Mouse (Mus musculus) neural tube, embryonic 10.5 days (tissue): ENCODE measurements around the gene Gm42906.

Experiments used
- DNase-seq: peaks from one replicate; pipeline ENCODE4 v3.0.0-alpha.2; 2017; ENCODE audit warnings: low spot score; ENCODE audit errors: extremely low spot score

Gm42906 gene

DNA sequence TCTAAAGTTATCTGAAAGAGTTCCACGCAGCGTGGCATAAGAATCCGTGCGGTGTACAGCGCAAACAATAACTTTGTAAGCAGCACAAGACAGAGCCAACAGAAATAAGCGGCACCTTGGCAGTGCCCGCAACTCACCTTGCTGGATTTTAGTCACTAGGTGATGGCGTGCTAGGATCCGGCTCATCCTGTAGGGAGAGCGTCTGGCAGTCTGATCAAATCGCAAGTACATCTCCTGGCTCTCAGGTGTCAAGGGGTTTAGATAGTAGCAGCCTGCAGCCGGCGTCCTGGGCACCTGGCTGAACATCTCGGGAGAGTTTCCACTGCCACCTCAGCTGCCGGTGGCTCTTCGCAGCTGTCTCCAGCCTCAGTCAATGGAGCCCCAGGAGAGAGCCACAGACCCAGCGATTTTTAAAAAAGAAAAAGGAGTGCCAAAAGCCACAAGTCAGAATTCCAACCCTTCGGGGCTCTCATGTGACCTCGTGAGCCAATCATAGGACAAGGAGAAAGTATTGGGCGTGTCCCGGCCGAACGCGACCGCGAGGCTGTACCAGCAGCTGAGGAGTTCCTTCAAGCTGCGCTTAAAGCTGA, 238.1 kb downstream of the Gm42906 start:
- peak; percentile 74 for DNase-seq

DNA sequence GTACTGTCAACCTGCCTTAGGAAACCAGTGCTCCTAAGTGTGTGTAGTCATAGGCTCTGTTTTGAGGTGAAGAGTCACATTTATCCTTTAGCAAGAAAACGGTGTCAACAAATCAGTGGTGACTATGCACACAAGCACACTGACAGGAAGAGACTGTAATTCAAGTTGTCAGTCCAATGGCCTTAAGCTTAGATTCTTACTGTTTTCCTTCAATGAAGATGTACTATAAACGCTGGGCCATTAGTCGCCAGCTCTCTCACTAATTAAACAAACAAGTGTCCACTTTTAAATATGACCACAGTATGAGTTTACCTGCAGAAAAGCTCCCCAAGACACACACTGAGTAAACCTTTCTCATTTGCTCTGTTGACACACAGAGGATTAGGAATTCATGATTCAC, 238.6 kb downstream of the Gm42906 start:
- no peak for DNase-seq

DNA sequence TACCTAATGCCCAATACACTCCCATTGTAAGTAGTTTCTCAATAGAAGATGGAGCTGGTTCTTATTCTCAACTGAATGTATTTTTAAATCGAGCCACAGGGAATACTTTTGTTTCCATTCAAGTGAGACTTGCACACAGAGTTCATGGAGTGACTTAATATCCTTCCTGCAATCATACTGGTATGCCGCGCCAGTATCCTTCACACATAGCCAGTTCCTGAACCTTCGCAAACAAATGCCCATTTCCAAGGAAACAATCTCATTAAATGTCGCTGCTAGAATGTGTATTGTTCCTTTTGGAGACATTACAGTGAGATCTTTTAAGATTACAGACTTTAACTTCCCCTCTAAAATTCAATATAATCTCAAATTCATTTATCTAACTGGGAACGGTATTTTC, 239.3 kb downstream of the Gm42906 start:
- DNase-seq: no peak

DNA sequence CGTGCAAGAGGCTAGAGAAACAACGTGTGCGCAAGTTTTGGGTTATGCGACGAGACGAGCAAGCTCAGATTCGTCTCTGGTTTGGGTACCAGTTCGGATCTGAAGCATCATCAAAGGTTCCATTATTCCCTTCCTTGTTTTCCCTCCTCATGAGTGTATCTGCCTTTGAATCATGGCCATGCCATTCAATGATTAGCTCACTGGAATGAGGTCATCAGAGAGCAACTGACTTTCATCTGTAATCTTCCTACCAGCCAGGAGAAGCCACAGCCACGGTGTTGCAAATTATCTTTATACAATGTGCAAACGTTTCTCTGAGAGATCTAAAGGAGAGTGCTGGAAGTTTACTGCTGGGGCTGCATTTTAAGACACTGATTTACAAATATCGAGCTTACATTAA, 240.6 kb downstream of the Gm42906 start:
- DNase-seq: no peak

DNA sequence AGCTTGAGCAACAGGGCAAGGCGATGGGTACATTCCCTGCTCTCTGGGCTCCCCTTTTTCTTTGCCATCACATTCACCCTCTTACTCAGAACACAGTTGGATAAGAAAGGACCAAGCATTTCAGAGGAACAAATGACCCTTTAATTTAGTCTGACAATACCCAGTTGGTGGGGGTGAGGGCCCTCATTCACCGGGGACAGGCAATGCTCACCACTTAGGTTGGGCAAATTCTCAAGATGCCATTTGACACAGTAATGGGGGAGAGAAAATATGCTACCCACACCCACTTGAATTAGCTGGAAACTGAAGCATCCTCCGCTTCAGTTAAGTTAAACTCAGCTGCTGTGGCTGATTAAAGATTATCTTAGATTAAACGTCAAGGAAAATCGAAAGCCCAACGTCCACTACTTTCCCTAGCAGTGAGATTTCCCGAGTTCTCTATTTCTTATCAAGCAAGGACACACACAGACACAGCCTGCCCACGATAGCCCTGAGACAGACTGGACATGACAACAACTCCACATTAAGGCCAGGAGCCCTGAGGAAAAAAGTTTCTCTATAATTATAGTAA, 242.6 kb downstream of the Gm42906 start:
- DNase-seq: no peak

DNA sequence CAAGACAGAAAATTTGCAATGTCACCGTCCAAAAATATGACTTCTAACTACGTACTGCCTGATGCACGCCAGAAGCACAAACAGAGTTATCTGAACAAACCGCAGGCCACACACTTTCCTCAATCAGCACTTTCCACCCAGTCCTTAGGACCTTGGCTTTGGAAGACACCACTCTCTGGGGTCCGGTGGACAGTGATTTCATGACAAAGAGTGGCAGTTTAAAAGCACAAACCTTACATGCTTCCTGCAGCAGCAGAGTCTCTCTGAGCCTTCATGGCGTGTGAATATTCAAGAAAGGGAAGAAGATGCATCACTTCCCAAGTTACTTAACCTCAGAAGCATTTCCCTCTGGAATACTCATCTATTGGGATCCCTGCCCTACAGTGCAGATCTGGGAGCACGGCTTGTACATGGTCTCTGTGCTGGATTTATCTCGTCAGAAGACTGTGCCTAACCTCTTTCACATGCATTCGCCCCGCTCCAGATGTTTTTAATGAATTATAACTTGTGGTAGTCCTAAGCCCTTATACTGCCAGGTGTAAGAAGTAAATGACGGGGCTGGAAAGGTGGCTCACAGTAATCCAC, 244.2 kb downstream of the Gm42906 start:
- no peak for DNase-seq

DNA sequence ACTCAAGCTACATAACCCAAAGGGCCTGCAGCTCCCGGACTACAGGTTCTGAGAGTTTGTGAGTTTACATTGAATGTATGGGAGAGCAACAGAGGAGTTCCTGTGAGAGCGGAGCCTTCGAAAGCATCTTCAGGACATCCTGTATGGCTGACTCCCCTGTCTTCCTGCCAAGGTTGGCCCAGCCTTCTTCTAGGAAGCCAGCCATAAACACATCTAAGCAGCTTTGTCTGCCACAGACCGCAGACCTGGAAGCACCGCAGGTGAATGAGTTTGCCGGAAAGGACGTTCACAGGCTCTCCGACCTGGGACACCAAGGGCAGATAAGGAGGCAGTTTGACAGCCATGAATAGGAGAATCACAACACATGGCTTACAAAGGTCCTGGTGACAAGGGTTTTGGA, 246.7 kb downstream of the Gm42906 start:
- no peak for DNase-seq

DNA sequence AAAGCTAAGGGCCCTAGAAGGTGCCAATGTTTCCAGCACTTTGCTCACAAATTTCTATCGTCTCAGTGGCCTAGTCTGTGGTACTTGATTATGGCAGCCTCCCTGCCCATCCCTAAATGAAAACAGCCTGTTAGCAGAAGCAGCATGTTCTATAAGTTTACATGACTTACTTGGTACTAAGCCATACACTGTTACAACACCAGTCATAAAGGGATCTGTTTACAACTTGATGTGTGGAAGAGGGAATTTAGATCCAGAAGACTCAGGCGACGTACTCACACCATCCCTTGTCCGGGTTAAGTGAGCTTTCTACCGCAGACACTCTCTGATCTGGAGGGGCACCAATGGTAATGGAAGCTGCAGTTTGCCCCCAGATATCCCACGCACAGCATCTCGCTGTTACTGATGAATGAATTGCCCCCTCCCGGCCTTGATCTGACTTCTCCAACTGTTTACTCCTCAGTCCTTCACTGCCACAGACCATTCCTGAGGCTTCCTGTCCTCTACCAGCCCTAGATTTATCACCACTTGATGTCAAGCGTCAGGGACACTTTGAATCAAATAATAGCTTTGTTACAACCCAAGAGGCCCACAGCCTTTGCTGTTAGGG, 247.7 kb downstream of the Gm42906 start:
- no peak for DNase-seq

DNA sequence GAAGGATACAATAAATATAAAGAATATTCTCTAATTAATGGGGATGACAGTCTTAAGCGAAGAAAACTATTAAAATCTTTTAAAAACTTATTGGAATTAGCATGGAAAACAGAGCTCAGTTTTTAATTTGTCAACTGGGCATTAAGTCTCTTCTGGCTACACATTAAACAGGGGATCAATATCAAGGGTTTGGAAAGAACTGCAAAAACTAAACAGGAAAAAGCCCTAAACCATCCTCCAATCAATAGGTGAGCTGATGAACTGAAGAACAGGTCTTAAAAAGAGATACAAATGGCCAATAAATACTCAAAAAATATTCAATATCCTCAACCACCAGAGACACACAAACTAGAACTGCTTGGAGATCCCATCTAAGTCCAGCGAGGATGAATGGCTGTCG, 250.8 kb downstream of the Gm42906 start:
- no peak for DNase-seq

DNA sequence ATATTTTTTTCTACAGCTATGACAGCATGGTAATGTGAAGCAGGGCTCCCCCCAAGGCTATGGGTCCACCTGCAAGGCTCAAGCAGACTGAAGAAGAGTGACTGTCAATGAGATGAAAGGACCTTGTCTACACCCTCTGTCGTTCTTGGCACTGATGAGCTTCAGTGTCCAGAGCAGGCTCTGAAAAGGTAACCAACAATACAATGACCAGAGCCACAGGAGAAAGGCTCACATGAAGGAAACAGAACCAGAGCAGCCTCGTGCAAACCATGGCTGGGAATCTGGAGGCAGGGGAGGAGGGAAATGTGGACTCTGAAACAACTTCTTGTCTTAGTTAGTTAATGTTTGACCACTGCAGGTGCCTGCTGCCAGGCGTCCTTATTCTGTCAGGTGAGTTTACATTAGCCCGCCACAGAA, 252.1 kb downstream of the Gm42906 start:
- DNase-seq: no peak

DNA sequence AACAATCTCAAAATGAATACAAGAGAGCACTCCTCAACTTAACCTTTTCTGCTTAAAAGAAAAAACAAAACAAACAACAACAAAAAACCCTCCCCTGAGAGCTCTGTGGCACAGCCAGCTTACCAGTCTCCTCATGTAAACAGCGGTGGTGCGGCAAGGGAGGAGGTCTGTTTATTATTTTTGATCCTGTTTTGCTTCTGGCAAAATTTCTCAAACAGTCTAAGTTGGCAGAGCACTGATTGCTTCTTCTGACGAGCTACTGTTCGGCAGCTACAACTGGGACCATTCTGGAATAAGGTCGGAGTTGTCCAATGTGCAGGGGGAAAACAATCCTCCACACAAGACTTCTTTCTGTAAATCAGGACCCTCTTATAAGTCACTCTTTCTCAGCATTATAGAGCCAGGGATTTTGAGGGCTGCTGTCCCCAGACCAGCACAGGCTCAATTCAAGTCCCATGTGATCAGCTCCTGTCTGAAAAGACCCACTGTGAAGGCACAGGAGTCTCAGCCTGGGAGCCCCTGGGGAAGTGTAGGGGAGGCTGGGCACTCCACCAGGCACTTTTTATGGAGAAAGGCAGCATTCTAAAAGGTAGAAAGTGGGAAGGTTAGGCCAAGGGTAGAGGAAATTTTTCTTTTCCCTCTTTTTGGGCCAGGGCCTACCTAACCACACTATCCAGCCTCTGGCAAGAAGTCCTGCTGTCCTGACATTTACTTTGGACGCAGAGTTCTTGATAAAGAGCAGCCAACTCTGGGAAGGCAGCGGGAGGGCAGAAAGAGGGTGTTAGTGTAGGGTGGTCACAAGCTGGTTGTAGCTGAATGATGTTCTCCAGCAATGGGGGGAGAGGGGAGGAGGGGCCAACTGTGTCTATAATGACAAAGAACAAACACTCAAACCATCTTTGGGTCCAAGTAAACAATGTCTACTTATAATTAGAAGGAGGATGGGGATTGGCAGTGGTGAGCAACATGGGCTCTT, 253.2 kb downstream of the Gm42906 start:
- no peak for DNase-seq

DNA sequence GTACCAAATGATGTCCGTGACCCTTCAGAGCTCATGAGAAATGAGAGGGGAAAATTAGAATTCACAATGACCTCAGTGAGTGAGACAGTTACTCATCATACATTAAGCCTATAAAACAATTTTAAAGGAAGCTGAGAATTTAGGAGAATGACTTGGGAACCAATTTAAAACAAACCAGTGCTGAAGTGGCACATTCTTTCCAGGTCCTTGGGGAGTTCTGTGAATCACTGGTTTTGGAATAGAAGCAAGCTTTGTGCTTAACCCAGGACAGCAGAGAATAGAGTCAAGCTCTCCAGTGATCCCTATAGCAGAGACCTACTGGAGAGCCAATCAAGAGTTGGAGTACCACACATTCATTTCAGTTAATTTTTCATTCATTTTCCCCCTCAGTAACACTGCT, 254.2 kb downstream of the Gm42906 start:
- no peak for DNase-seq

DNA sequence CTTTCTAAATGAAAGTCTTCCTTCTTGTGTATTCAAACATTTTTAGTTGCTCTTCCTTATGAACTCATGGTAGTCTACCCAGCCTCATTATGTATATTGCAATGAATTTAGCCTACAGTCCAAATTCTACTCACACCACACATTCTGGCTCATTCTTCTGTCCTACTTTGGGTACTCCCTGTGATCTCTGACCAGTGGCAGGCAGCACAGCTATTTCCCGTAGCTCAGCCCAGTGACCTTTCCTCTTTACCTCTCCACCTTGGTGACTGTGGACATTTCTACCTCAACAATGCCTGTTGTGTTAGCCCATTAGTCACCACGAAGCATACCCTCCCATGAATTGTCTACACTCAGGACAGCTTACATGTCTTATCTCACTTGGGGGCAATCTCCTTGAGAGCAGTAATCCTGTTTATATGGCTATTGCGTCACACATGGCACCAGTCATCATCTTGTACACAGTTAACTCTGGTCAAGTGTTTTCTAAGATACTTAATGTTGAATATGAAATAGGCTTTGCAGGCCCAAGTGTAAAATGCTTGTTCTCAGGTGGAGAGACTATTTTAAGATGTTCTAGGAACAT, 257.7 kb downstream of the Gm42906 start:
- DNase-seq: no peak

DNA sequence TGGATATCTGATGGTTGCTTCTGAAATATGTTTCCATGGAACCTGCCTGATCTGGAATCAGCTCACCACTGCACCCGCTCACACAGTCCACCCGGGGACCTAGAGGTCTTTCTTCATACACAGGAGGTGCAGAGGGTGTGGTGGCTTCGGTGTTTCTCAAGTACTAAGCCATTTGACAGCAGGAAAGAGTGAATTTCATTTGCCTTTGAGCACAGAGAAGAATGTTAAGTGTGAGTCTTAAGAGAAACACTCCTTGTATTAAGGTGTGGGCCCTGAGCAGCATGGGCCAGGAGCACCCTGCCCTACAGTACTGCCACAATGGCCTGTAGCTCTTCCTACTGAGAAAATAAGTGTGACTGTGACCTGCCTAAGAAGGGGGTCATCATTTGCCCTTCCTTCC, 259.8 kb downstream of the Gm42906 start:
- DNase-seq: no peak

DNA sequence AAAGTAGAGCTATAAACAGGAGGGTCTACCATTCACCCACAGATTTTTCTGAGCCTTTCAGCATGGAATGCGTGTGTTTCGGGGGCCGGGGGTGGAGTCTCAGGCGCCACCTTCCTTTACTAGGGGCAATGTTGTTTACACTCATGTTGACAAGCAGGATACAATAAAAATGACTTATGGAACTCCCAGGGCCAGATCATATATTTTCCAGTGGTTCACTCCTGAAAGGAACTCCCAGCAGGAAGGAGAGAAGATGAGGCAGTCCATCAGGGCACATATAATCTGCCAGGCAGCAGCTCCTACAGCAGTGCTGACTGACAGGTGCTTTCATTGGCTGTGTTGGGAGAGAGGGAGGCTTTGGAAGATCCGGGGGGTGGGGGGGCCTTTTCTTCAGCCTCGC, 260.3 kb downstream of the Gm42906 start:
- DNase-seq: no peak

DNA sequence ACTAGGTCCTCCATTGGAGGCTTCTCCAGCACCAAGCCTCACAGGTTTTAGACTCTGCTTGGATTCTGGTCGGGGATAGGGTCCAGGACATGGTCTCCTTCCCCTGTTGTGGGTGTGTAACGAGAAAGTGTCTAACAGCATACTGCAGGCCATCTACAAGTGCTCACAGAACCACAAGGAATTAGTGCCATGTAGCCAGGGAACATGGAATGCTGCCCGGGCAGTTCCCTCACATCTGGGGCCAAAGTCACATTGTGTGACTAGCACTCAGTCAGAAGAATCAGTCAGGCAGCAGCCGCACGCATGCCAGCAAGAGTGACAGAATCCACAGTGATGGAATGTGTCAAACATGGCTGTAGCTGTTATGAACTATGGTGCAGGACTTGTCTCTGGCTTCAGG, 261.7 kb downstream of the Gm42906 start:
- no peak for DNase-seq

DNA sequence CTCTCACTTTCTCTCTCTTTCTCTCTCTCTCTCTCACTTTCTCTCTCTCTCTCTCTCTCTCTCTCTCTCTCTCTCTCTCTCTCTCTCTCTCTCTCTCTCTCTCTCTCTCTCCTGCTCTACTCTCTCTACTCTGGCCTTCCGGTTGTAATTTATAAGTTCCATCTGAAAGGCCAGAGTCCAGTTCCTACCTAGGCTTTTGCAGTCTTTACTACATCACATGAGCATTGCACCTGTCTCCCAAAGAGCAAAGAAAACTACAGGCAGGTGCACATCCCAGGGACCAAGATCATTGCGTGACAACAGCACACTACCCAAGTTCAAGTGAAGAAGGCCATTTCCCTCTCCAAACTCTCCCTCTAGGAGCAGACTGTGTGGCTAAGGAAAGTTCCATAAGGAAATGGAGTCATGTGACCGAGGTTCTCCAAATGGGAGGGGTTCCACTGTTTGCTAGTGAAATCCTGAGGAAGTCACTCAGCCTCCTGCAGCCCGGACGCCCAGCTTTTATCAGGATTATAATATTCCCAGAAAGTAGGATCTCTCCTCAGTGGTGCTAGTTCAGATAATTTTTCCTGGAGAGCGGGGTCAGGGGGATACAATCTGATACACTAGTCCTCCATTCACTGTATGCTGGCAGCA, 262.5 kb downstream of the Gm42906 start:
- no peak for DNase-seq

DNA sequence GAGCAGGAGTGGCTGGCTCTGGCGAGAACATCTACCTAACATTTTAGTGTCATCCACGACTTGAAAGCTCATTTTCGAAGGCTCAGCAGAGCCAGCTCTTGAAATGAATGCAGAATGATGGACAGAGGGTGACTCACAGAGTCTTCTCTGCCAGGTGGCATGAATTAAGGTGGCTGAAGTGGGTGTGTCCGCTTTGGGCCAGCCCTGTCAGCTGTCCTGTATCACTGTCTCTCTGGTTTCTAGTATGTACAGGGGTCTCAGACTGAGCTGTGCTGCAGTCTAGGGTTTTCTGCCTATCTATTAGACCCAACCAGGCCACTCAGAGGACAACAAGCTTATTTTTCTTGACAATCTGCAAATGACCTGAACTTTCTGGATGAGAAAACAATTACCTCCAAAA, 263.1 kb downstream of the Gm42906 start:
- no peak for DNase-seq

DNA sequence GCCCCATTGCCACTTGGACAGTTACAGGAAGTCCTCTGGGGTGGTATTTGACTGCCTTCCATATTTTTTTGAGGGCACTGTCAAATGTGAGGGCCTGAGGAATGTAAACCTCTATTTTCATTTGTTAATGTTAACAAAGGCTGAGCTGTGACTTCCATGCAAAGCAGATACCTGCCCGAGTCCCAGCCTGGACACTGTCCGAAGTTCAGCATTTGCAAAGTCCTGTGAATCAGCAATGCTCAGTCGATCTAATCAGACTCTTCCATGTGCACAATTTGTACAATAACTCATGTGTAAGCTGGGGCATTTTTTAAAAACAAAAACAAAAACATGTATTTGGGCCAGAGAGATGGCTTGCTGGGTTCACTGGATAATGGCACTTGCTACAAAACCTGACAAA, 265.3 kb downstream of the Gm42906 start:
- DNase-seq: no peak

DNA sequence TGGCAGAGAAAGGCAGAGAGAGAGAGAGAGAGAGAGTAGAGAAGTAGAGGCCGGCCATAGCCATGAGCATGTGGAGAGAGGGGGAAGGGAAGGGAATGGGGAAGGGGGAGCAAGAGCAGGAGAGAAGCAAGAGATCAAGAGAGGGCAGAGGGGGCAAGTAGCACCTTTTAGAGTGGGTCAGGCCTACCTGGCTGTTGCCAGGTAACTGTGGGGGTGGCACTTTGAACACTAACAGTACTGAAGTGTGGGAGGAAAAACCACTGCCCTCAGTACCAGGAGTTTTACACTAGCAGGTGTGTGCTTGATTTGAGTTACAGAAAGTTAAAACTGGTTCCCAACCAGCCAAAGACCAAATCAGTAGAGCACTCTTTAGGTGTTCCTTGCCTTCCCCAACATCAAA, 272.7 kb downstream of the Gm42906 start:
- no peak for DNase-seq

DNA sequence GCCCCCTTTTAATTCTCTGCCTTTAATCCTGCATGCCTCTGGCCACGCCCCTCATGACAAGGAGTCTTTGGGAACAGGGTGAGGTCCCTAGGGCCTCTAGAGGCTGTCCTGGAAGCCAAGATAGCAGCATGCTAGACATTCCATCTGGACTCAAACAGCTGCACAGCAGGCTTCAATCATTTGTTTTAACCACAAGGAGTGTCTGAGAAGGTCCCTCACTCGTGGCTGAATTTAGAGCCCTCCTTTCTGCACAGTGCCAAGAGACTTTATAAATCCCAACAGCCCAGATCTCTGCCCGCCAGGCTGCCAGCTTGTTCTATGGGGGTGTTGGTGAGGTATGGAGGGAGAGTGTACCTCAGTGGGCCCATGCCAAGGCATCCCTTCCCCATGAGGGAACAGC, 273.2 kb downstream of the Gm42906 start:
- no peak for DNase-seq
